ENCODE assay signal across 20 mouse cellular contexts in the genomic region with DNA sequence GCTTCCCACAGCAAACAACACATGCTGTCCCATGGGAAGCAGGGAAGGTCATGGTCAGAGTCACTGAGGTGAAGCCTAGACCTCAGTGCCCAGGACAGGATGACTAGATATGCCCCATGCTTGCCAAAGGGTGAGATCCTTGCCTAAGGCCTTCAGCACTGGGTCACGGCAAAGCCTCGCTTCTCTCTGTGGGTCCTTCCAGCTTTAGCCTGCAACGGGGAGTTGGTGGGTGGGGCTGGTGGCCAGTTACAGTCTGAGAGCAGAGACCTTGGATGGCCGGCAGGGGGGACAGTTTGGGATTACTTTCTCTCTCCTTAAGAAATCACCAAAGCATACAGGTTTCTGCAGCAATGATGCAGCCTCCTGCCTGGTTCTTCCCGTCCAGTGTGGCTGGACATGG. TPM values are rescaled to one million over a fixed set of nuclear protein-coding genes. Genes with fewer than 3 reads are reported as not detected.
DNase-seq lines count a peak whose midpoint lies in the region; ATAC-seq and TF ChIP-seq lines count a peak whose summit lies in the region.
"Had no signal": no experiment of that assay in that cellular context is flagged by ENCODE, and none has a peak within 500 bp of the region (broad histone marks: within the 10 kb centered on the region; RNA-seq: fewer than 3 reads in every experiment).

No protein-coding gene starts in this region.

- no peaks in the 10 kb centered on the region for H3K4me1 ChIP-seq in kidney, postnatal 0 days (replicated peaks; ENCODE audit: insufficient read depth, low read length)
- H3K4me1 ChIP-seq: embryonic facial prominence, embryonic 13.5 days; forebrain, embryonic 12.5 days; hindbrain, embryonic 12.5 days had no signal

- peak; percentile 32; the same call in 1 of the 2 replicates for TF ChIP-seq CTCF in kidney, postnatal 0 days (IDR thresholded peaks at IDR 0.05; ENCODE audit: low read depth)

- H3K9ac ChIP-seq in kidney, postnatal 0 days (ENCODE audit: low read depth, low read length) = no peak overlapping the region
- H3K9ac ChIP-seq: embryonic facial prominence, embryonic 13.5 days; forebrain, embryonic 12.5 days; heart, embryonic 13.5 days; hindbrain, embryonic 12.5 days had no signal

- H3K4me2 ChIP-seq in kidney, postnatal 0 days (ENCODE audit: low read length) = no peak overlapping the region
- H3K4me2 ChIP-seq: embryonic facial prominence, embryonic 13.5 days; forebrain, embryonic 12.5 days; heart, embryonic 13.5 days; hindbrain, embryonic 12.5 days had no signal

- no peaks in the 10 kb centered on the region for H3K36me3 ChIP-seq in kidney, postnatal 0 days (ENCODE audit: insufficient read depth, low read length)
- H3K36me3 ChIP-seq: embryonic facial prominence, embryonic 13.5 days; forebrain, embryonic 12.5 days; heart, embryonic 13.5 days; hindbrain, embryonic 12.5 days had no signal

- peak; percentile 62 for DNase-seq in adrenal gland, adult 8-10 months
- DNase-seq in adrenal gland, postnatal 25 days = no peak
- DNase-seq in kidney, postnatal 0 days (ENCODE audit: low spot score) = peak; percentile 25
- DNase-seq in kidney, postnatal 14 days = no peak
- DNase-seq in lung, postnatal 10 days = peak; percentile 49
- no peak for DNase-seq in lung, postnatal 4 days
- DNase-seq in spleen, adult 12 weeks (ENCODE audit: low spot score) = no peak
- DNase-seq: cerebellum, adult 18-20 months; cerebellum, adult 9-11 months; cerebellum, postnatal 36 days; gastrocnemius, postnatal 10 days; heart, postnatal 36 days had no signal

- no peak overlapping the region for H3K4me3 ChIP-seq in kidney, postnatal 0 days (replicated peaks; ENCODE audit: low read depth, low read length)
- H3K4me3 ChIP-seq: embryonic facial prominence, embryonic 13.5 days; forebrain, embryonic 12.5 days; heart, embryonic 13.5 days; hindbrain, embryonic 12.5 days had no signal

- H3K27ac ChIP-seq in kidney, postnatal 0 days = no peak overlapping the region
- H3K27ac ChIP-seq: embryonic facial prominence, embryonic 13.5 days; forebrain, embryonic 12.5 days; heart, embryonic 13.5 days; hindbrain, embryonic 12.5 days had no signal

- no peaks in the 10 kb centered on the region for H3K9me3 ChIP-seq in kidney, postnatal 0 days (replicated peaks; ENCODE audit: low read length)
- H3K9me3 ChIP-seq: embryonic facial prominence, embryonic 13.5 days; forebrain, embryonic 12.5 days; heart, embryonic 13.5 days; hindbrain, embryonic 12.5 days had no signal

- WGBS in kidney, postnatal 0 days = 24% methylated on average over 5 of the region's 5 CpGs

- H3K27me3 ChIP-seq in kidney, postnatal 0 days (ENCODE audit: insufficient read depth, low read length) = no peaks in the 10 kb centered on the region
- H3K27me3 ChIP-seq: embryonic facial prominence, embryonic 13.5 days; hindbrain, embryonic 12.5 days had no signal

- no peak for ATAC-seq in kidney, postnatal 0 days (replicated peaks; ENCODE audit: low FRiP score, low read depth)
- ATAC-seq: forebrain, embryonic 16.5 days; hindbrain, embryonic 16.5 days had no signal

RNA-seq across cellular contexts. Expression of gene Irf8, which starts 51.5 kb away (rescaled TPM):
- total RNA-seq in adrenal gland, adult 8-10 months (2022) = 10 to 100 TPM; 19.5 to 46.7 (median 34.6) TPM
- total RNA-seq in adrenal gland, postnatal 25 days (2021) = 26.9 and 51.2 TPM in 2 replicates
- polyA plus RNA-seq in kidney, postnatal 0 days (2015; fragmentation: Nextera tagmentation; extraction: Ambion mirVana) = 15.7 TPM in 2 replicates
- total RNA-seq: MEL had no signal
- polyA plus RNA-seq: C2C12 had no signal

Comparison
In these comparisons a context has a peak if more than half of its experiments do, and no peak if none do; other contexts are left out.
1. DNase-seq: peak in adrenal gland, adult 8-10 months (single experiment), kidney, postnatal 0 days (single experiment) and lung, postnatal 10 days (single experiment); none in adrenal gland, postnatal 25 days (single experiment), kidney, postnatal 14 days (single experiment), lung, postnatal 4 days (0 of 2) and spleen, adult 12 weeks (single experiment).